Mouse (Mus musculus) forebrain, postnatal 0 days (tissue): ENCODE data around the gene Gm49322. TPM values are rescaled to one million over a fixed set of nuclear protein-coding genes. Genes with fewer than 3 reads are reported as not detected.
A peak's percentile ranks its signal among the peaks of the same experiment; 100 is the strongest.

Experiments
- ATAC-seq: fragments of 200-750 bp; cut with Nextera tagmentation; 2 replicates; pipeline ENCODE4 v1.8.0; 2017; ENCODE audit warnings: mild to moderate bottlenecking, moderate library complexity
- DNase-seq: peaks from one replicate; pipeline ENCODE4 v3.0.0-alpha.2; 2015
- H3K27ac ChIP-seq: fragments of 300-500 bp; sonication (generic); 2 replicates; pipeline ENCODE4 v1.5.1; 2014; ENCODE audit warnings: low read depth, mild to moderate bottlenecking, antibody characterized with exemption, low read length, moderate library complexity, mixed read lengths
- H3K27me3 ChIP-seq: fragments of 300-500 bp; sonication (generic); 2 replicates; pipeline ENCODE4 v1.6.1; 2014; ENCODE audit warnings: mild to moderate bottlenecking, low read length, mixed read lengths; ENCODE audit not compliant: insufficient read depth
- H3K36me3 ChIP-seq: fragments of 300-500 bp; sonication (generic); 2 replicates; pipeline ENCODE4 v1.6.1; 2014; ENCODE audit warnings: mild to moderate bottlenecking, moderate library complexity; ENCODE audit not compliant: insufficient read depth
- H3K4me1 ChIP-seq: fragments of 300-500 bp; sonication (generic); 2 replicates; pipeline ENCODE4 v1.6.1; 2014; ENCODE audit warnings: antibody characterized with exemption; ENCODE audit not compliant: insufficient read depth
- H3K4me2 ChIP-seq: fragments of 300-500 bp; sonication (generic); 2 replicates; pipeline ENCODE4 v1.6.1; 2014; ENCODE audit warnings: low read depth, mild to moderate bottlenecking, moderate library complexity
- H3K4me3 ChIP-seq: fragments of 300-500 bp; sonication (generic); 2 replicates; pipeline ENCODE4 v1.5.1; 2014; ENCODE audit warnings: low read depth, low read length, mixed read lengths
- H3K9ac ChIP-seq: fragments of 300-500 bp; sonication (generic); 2 replicates; pipeline ENCODE4 v1.6.1; 2014; ENCODE audit warnings: mild to moderate bottlenecking
- H3K9me3 ChIP-seq: fragments of 300-500 bp; sonication (generic); 2 replicates; pipeline ENCODE4 v1.6.1; 2016; ENCODE audit warnings: low read length
- CTCF ChIP-seq: sonication (generic); IDR thresholded peaks from 2 replicates; pipeline ENCODE4 v1.5.1; 2016; ENCODE audit warnings: antibody characterized with exemption, control low read depth, low read depth
- WGBS: fragments of 180-500 bp; shearing (Covaris S2); extraction: QIAGEN DNeasy Blood & Tissue Kit; methylation state at CpG from one replicate; pipeline ENCODE4 v1.1.7; 2014; 5-methylcytosine and 5-hydroxymethylcytosine counted together
- polyA plus RNA-seq: library from polyadenylated mRNA; unstranded; fragments of >200 nt; fragmentation: Nextera tagmentation; extraction: Ambion mirVana; gene quantifications from 2 replicates; pipeline ENCODE4 v1.2.1, GENCODE M21; 2015
- total RNA-seq: library from RNA; depleted of rRNA; stranded (reverse); fragments of >200 nt; gene quantifications from 2 replicates; pipeline ENCODE4 v1.2.3, GENCODE M21; 2014

Gm49322 gene
- total and polyA plus RNA-seq, 2 experiments from 2014 or later: 0.69 to 2.7 TPM

DNA sequence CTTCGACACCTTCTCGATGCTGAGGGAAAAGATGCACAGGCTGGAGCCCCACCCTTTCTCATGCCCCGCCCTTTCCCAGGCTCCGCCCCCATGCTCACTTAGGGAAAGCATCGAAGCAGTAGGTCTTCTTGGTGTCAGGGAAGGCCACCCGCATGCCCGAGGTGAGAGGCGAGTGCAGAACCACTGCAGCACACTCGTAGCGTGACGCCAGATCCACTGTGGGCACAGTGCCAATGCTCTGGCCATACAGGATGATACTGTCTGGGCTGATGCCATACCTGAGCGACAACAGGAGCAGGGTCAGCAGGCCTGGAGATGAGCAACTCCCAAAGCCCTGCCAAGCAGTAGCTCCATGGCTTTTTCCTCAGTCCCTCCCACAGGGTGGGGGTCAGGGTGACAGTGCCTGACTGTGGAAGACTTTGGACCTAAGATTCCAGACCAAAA is 21.8 kb upstream of the Gm49322 start:
- Histone ChIP-seq H3K9ac (no peak overlapping the region), H3K9me3 (no peaks in the 10 kb centered on the region), H3K4me2 (no peak overlapping the region), H3K27ac (no peak overlapping the region), H3K4me1 (peaks cover 4% of the 10 kb centered on the region), H3K27me3 (no peaks in the 10 kb centered on the region), H3K36me3 (peaks cover 25% of the 10 kb centered on the region), H3K4me3 (no peak overlapping the region)
- DNase-seq (no peak), ATAC-seq (no peak)
- 63% methylated on average over 12 of the region's 12 CpGs for WGBS
- TF ChIP-seq CTCF: no peak

- H3K27ac ChIP-seq: no peak overlapping the region
- DNase-seq (no peak), ATAC-seq (no peak)
- H3K9ac ChIP-seq: no peak overlapping the region
- no peaks in the 10 kb centered on the region for H3K9me3 ChIP-seq
- H3K36me3 ChIP-seq: peaks cover 25% of the 10 kb centered on the region
- 63% methylated on average over 12 of the region's 12 CpGs for WGBS
- no peak overlapping the region for H3K4me2 ChIP-seq
- no peaks in the 10 kb centered on the region for H3K27me3 ChIP-seq
- no peak overlapping the region for H3K4me3 ChIP-seq
- TF ChIP-seq CTCF: no peak
- H3K4me1 ChIP-seq: peaks cover 10% of the 10 kb centered on the region
Observed at GRCm38 (mm10) chr10:80584642-80585552, 20.9 kb upstream of the Gm49322 start.

GRCm38 (mm10) chr10:80585581-80585980 is 20.2 kb upstream of the Gm49322 start:
- H3K4me2 ChIP-seq: no peak overlapping the region
- H3K9me3 ChIP-seq: no peaks in the 10 kb centered on the region
- 94% methylated on average over 8 of the region's 8 CpGs for WGBS
- peaks cover 25% of the 10 kb centered on the region for H3K36me3 ChIP-seq
- H3K4me3 ChIP-seq: no peak overlapping the region
- no peak overlapping the region for H3K27ac ChIP-seq
- DNase-seq (no peak), ATAC-seq (no peak)
- H3K4me1 ChIP-seq: peaks cover 10% of the 10 kb centered on the region
- H3K9ac ChIP-seq: no peak overlapping the region
- no peaks in the 10 kb centered on the region for H3K27me3 ChIP-seq
- no peak for TF ChIP-seq CTCF

DNA sequence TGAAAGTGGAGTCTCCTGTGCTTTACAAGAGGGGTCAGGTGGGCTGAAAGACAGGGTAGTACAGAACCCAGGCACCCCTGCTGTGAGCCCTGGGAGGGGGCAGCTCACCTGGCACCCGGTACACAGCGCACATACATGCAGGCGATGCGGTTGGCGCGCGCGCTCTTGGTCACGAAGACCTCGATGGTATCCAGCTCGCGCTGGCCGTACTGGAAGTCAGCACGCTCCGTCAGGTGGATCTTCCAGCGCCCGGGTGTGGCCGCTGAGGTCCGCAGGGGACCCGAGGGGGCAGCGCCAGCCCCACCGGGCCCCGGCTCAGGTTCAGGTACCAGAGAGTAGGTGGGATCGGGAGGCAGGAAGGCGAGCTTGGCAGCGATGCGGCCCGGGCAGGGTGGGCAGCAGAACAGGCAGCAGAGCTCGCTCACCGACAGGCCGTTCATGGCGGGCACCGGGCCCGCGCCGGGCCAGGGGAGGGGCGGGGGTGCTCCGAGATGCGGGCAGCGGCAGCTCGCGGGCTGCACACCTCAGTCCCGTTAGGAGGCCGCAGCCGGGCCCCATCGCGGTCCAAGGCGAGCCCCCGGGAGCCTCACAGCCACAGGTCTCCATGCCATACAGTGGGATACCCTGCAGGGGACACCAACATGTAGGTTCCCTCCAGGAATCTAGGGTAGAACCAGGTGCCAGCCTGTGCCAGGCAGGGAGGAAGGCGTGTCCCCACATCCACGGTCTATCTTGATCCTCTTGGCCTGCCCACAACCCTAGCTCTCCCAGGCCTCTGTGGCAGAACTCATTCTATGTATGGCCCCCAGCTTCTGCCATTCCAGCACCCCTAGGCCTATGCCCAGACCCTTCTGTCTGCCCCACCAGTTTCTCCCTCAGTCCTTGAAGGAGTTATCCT is 19.2 kb upstream of the Gm49322 start:
- H3K27ac ChIP-seq: no peak overlapping the region
- peaks cover 10% of the 10 kb centered on the region for H3K4me1 ChIP-seq
- ATAC-seq: no peak
- H3K36me3 ChIP-seq: peaks cover 25% of the 10 kb centered on the region
- TF ChIP-seq CTCF: no peak
- H3K27me3 ChIP-seq: no peaks in the 10 kb centered on the region
- no peak overlapping the region for H3K4me3 ChIP-seq
- DNase-seq: no peak
- H3K9me3 ChIP-seq: no peaks in the 10 kb centered on the region
- no peak overlapping the region for H3K9ac ChIP-seq
- WGBS: 96% methylated on average over 48 of the region's 51 CpGs
- no peak overlapping the region; the same call in 1 of the 2 replicates for H3K4me2 ChIP-seq

- no peak overlapping the region for H3K9ac ChIP-seq
- no peak for TF ChIP-seq CTCF
- DNase-seq: no peak
- no peaks in the 10 kb centered on the region for H3K27me3 ChIP-seq
- H3K9me3 ChIP-seq: no peaks in the 10 kb centered on the region
- H3K4me3 ChIP-seq: no peak overlapping the region
- peaks cover 25% of the 10 kb centered on the region for H3K36me3 ChIP-seq
- H3K4me2 ChIP-seq: no peak overlapping the region; the same call in 1 of the 2 replicates
- no peak overlapping the region for H3K27ac ChIP-seq
- H3K4me1 ChIP-seq: peaks cover 10% of the 10 kb centered on the region
- 51% methylated on average over 4 of the region's 4 CpGs for WGBS
- ATAC-seq: no peak
Observed at GRCm38 (mm10) chr10:80587305-80587657, 18.5 kb upstream of the Gm49322 start.

DNA sequence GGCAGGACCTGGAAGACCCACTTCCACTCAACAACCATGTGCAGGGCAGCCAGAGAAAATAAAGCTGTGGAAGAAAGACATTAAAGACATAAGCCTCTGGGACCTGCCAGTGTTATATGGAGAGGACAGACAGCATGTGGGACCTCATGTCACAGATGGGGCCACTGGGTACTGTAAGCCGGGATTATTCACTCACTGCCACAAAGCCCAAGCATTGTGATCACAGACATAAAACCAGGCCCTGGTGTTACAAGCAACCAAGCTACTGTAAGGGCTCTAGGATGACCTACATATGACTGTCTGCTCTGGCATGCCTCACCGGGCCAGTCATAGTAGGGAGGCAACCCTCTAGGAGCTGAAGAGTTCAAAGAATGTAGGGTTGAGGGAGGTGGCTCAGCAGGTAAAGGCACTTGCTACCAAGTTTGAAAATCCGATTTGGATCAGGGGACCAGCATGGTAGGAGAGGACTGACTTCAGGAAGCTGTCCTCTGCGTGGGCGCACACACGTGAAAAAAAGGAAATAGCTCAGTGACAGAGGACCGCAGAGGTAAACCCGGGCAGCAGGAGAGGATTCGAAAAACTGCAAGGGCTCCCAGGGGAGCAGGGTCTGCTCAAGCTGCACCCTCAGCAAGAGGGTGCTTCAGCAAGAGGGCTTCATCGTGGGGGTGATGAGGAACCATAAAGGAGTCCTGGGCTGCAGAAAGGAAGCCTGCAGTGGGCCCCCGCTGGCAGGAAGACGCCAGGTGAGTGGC is 16.5 kb upstream of the Gm49322 start:
- H3K9me3 ChIP-seq: no peaks in the 10 kb centered on the region
- DNase-seq (no peak), ATAC-seq (no peak)
- H3K4me1 ChIP-seq: peaks cover 10% of the 10 kb centered on the region
- WGBS: 21% methylated on average over 12 of the region's 12 CpGs
- H3K9ac ChIP-seq: peak overlapping the region; percentile 90
- no peak overlapping the region for H3K27ac ChIP-seq
- peak overlapping the region; percentile 86 for H3K4me3 ChIP-seq
- no peaks in the 10 kb centered on the region for H3K27me3 ChIP-seq
- H3K36me3 ChIP-seq: peaks cover 11% of the 10 kb centered on the region
- no peak for TF ChIP-seq CTCF
- H3K4me2 ChIP-seq: peak overlapping the region; percentile 98
